Mouse (Mus musculus): ENCODE measurements around the gene Gorasp1. TPM values are rescaled to one million over a fixed set of nuclear protein-coding genes. Genes with fewer than 3 reads are reported as not detected.

Gene Gorasp1
- polyA plus RNA-seq, 1 experiment from 2014 or later, result 24.0 TPM

DNA sequence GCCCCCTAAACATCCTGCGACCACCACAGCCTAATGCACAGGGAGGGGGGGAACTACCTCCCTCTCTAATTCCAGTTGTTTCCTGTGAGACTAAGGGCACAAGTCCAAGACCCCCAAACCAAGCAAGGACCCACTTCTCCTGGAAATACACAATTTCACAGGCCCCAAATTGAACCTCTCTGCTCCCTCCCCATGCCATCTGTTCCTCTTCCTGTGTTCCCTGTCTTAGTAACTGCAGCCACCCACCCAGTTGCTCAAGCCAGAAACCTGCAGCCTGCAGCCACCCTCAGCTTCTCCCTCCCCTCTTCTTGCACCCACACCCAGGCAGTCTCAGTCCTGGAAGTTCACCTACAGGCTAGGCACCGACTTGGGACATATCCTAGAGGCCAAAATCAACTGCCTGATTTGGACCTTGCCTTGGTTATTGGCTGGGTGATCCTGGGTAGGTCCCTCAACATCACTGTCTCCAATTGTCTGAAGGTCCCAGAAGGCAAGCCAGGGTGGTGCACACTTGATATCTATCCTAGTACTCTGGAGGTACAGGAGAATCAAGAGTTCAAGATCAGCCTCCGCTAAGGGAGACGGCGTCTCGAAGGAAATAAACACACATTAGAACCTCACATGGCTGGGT, 41.6 kb upstream of the Gorasp1 start:
- no peak overlapping the region for H3K9ac ChIP-seq
- peaks cover 18% of the 10 kb centered on the region for H3K27me3 ChIP-seq
- H3K36me3 ChIP-seq, result no peaks in the 10 kb centered on the region
- 86% methylated on average over 6 of the region's 6 CpGs for WGBS
- H3K4me2 ChIP-seq (replicated peaks), result no peak overlapping the region
- ATAC-seq (ENCODE audit: low FRiP score), result no peak
- no peak overlapping the region for H3K27ac ChIP-seq
- peaks cover 58% of the 10 kb centered on the region for H3K4me1 ChIP-seq
- no peaks in the 10 kb centered on the region for H3K9me3 ChIP-seq (replicated peaks)
- H3K4me3 ChIP-seq, result no peak overlapping the region

DNA sequence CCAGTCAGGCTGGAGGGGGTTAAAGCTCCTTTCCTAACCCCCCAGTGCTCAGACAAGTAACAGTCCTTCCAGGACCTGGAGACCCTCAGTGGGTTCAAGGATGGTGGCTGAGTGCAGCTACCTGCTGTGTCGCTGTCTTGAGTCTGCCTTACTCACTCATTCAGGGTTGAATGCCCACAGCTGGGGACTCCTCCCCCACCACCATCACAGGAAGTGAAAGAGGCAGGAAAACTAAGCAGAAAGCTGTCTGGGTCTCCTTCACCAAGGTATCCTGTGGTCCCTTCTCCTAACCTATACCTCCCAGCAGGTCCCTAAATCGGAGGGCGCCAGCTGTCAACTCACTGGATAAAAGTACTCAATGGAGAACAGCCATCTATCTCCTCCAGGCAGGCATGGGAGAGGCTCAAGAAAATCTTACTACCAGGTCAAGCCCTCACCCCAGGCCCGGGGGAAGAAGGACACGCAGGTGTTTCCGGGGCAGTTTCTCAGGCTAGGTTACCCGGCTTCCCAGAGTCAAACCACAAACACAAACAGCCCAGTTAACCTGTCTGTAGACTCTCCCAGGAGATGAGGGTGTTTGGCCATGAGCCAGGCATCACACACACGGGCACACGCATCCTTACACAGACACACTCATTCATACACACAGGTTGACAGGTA, 40.9 kb upstream of the Gorasp1 start:
- WGBS, result 52% methylated on average over 9 of the region's 9 CpGs
- no peak overlapping the region for H3K4me3 ChIP-seq
- H3K4me2 ChIP-seq (replicated peaks), result no peak overlapping the region
- no peaks in the 10 kb centered on the region for H3K9me3 ChIP-seq (replicated peaks)
- H3K27ac ChIP-seq, result peak overlapping the region; percentile 12; the same call in 1 of the 2 replicates
- no peaks in the 10 kb centered on the region for H3K36me3 ChIP-seq
- ATAC-seq (ENCODE audit: low FRiP score), result no peak
- no peak overlapping the region for H3K9ac ChIP-seq
- peaks cover 14% of the 10 kb centered on the region for H3K27me3 ChIP-seq
- H3K4me1 ChIP-seq, result peaks cover 53% of the 10 kb centered on the region

DNA sequence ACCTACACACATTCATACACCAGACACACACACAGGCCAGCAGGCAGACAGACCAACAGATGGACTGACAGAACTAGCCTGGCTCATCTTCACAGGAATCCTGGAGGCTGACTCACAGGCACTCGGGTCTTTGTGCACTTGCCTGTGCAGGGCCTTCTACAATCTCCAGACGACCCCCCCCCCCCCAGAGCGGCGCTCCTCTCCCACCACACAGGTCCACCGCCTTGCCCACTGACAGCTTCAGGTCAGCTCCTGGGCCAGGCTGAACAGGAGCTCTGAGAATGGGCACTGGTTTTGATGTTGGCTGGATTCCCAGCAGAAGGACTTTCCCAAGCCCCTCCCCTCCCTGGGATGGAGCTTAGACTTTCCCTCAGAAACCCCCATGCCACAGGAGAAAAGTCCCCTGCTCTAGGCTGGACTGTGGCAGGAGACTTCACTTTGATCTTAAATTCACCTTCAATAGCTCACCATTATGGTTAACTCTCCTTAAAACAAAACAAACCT, 40.2 kb upstream of the Gorasp1 start:
- peaks cover 46% of the 10 kb centered on the region for H3K4me1 ChIP-seq
- 0 out of 2 replicates have a peak, but pooled peaks cover 2% of the 10 kb centered on the region for H3K36me3 ChIP-seq
- 46% methylated on average over 5 of the region's 5 CpGs for WGBS
- H3K27ac ChIP-seq, result 0 out of 2 replicates have a peak overlapping the region, but pooled peaks have one; percentile 12
- ATAC-seq (ENCODE audit: low FRiP score), result no peak
- no peak overlapping the region for H3K4me3 ChIP-seq
- H3K27me3 ChIP-seq, result 0 out of 2 replicates have a peak, but pooled peaks cover 8% of the 10 kb centered on the region
- no peak overlapping the region for H3K9ac ChIP-seq
- H3K9me3 ChIP-seq (replicated peaks), result no peaks in the 10 kb centered on the region
- no peak overlapping the region for H3K4me2 ChIP-seq (replicated peaks)

DNA sequence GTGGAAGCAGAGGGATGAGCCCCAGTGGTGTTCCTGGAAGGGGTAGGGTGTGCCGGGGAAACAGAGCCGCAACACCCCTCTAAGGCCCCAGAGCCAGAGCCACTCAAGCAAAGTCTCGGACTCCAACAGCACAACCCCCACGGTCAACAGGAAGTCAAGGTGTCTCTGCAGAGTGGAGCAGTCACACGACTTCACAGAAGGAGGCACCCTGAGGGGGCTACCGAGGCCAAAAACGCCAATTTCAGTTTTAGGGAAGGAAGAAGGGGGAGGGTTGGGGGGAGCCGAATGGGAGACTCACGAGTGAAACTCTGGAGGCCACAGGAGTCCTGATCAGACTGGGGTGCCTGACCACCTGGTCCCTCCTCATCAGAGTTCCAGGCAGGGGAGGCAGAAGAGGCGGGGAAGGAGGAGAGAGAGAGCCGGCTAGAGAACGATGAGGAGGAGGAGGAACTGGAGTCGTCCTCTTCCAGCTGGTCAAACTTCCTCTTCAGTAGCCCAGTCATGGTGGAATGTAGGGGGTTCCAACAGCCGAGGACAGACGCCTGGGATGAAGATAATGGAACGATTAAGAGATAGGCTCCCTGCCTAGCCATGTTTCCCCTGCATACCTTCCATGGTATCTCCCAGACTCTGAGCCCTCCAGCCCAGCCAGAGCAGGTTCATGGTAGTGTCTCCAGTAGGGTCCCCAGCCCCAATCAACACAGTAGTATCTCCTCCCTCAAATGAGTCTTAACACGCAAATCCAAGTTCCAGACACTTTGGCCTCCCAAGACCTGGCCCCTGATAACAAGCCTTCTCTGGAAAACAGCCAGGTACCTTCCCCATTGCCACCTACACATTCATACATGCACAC, 39.6 kb upstream of the Gorasp1 start:
- H3K36me3 ChIP-seq, result 0 out of 2 replicates have a peak, but pooled peaks cover 2% of the 10 kb centered on the region
- no peak overlapping the region for H3K4me3 ChIP-seq
- H3K9ac ChIP-seq, result no peak overlapping the region
- WGBS, result 57% methylated on average over 17 of the region's 17 CpGs
- ATAC-seq (ENCODE audit: low FRiP score), result no peak
- H3K9me3 ChIP-seq (replicated peaks), result no peaks in the 10 kb centered on the region
- 0 out of 2 replicates have a peak, but pooled peaks cover 2% of the 10 kb centered on the region for H3K27me3 ChIP-seq
- H3K27ac ChIP-seq, result no peak overlapping the region
- peaks cover 39% of the 10 kb centered on the region for H3K4me1 ChIP-seq
- H3K4me2 ChIP-seq (replicated peaks), result no peak overlapping the region

DNA sequence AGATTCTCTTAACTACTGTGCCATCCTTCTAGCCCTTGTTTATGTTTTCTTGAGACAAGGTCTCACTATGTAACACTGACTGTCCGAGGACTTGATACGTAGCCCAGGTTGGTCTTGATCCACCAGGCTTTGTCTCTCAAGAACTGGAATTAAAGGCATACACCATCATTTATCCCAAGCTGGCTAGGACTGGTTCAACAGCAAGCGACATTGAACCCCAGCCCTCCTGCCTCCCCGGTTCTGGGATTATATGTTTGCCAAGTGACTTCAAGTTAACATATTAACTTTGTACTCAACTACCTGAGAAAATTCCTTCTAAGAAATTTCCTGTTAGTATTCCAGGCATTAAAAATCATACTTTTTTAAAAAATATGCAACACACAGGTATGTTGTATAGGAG, 37.9 kb upstream of the Gorasp1 start:
- Histone ChIP-seq H3K4me2 (replicated peaks) (no peak overlapping the region), H3K9ac (no peak overlapping the region), H3K36me3 (0 out of 2 replicates have a peak, but pooled peaks cover 2% of the 10 kb centered on the region), H3K9me3 (replicated peaks) (no peaks in the 10 kb centered on the region), H3K4me3 (no peak overlapping the region), H3K4me1 (peaks cover 28% of the 10 kb centered on the region), H3K27me3 (0 out of 2 replicates have a peak, but pooled peaks cover 2% of the 10 kb centered on the region), H3K27ac (no peak overlapping the region)
- ATAC-seq (ENCODE audit: low FRiP score), result no peak
- WGBS, result 96% methylated on average over 4 of the region's 4 CpGs

DNA sequence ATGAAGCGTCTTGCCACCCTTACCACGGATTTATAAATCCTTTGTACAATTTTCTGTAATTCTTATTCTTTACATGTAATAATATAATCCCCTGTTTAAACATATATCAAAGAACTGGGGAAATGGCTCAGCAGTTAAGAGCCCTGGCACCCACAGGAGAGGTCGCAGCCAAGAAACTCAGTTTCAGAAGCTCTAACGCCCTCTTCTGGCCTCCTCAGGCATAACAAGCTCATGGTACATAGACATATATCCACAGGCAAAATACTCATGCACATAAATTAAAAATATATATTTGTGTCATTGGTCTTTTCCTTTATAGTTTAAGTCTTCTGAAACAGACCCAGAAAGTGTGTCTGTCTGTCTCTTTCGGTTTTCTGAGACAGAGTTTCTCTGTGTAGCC, 37.2 kb upstream of the Gorasp1 start:
- H3K9ac ChIP-seq, result no peak overlapping the region
- 79% methylated on average over 5 of the region's 5 CpGs for WGBS
- H3K4me1 ChIP-seq, result peaks cover 26% of the 10 kb centered on the region
- H3K27ac ChIP-seq, result no peak overlapping the region
- H3K4me3 ChIP-seq, result no peak overlapping the region
- H3K9me3 ChIP-seq (replicated peaks), result no peaks in the 10 kb centered on the region
- H3K4me2 ChIP-seq (replicated peaks), result no peak overlapping the region
- H3K36me3 ChIP-seq, result 0 out of 2 replicates have a peak, but pooled peaks cover 2% of the 10 kb centered on the region
- H3K27me3 ChIP-seq, result 0 out of 2 replicates have a peak, but pooled peaks cover 2% of the 10 kb centered on the region
- no peak for ATAC-seq (ENCODE audit: low FRiP score)

DNA sequence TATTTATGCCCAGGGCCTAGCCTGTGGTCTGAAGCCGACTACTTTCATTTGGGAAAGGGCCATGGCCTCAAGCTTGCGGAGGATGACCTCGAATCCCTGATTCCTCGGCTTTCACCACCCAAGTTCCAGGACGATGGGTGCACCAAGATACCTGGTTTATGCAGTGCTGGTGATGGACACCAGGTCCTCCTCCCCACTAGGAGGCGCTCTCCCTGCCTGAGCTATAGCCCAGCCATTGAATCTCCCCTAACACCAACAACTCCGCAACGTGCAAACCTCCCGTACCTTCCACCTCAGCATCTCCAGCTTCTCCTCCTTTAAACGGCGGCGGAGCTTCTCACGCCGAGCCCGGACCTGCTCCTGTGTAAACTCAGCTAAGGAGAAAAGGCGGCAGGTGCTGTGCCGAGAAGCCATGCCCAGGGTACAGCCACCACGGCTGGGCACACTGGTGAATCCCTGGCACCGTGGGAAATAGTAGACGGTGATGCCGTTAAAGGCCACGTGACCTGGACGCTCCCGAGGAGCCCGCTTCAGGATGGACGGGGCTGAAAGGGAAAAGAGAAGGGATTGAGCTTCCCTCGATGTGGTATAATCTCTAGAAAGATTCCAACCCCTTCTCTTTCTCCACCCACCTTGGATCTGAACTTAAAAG, 36.6 kb upstream of the Gorasp1 start:
- Histone ChIP-seq H3K27me3 (0 out of 2 replicates have a peak, but pooled peaks cover 2% of the 10 kb centered on the region), H3K36me3 (0 out of 2 replicates have a peak, but pooled peaks cover 2% of the 10 kb centered on the region), H3K27ac (no peak overlapping the region), H3K4me1 (peaks cover 26% of the 10 kb centered on the region), H3K4me2 (replicated peaks) (no peak overlapping the region), H3K9ac (no peak overlapping the region), H3K4me3 (no peak overlapping the region), H3K9me3 (replicated peaks) (no peaks in the 10 kb centered on the region)
- 89% methylated on average over 26 of the region's 27 CpGs for WGBS
- ATAC-seq (ENCODE audit: low FRiP score), result no peak

DNA sequence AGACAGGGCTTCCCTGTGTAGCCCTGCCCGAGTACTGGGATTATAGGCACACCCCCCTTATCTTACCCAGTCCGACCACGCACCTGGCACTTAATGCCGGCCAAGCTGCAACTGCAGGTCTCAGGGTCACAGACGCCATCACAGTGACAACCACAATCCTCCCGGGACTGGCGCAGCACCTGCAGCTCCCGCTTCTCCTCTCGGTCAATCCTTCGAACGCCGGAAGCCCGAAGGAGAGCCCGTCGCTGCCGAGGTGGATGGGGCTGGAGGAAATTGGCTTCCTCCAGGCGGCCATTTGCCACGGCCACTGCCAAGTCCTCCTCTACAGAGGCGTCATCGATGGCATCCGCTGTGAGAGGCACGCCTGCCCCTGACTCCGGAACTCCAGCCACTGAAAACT, 35.9 kb upstream of the Gorasp1 start:
- Histone ChIP-seq H3K4me1 (peaks cover 21% of the 10 kb centered on the region), H3K27me3 (no peaks in the 10 kb centered on the region), H3K36me3 (0 out of 2 replicates have a peak, but pooled peaks cover 2% of the 10 kb centered on the region), H3K4me3 (no peak overlapping the region), H3K9me3 (replicated peaks) (no peaks in the 10 kb centered on the region), H3K9ac (no peak overlapping the region), H3K27ac (no peak overlapping the region), H3K4me2 (replicated peaks) (no peak overlapping the region)
- ATAC-seq (ENCODE audit: low FRiP score), result no peak
- 95% methylated on average over 23 of the region's 23 CpGs for WGBS

DNA sequence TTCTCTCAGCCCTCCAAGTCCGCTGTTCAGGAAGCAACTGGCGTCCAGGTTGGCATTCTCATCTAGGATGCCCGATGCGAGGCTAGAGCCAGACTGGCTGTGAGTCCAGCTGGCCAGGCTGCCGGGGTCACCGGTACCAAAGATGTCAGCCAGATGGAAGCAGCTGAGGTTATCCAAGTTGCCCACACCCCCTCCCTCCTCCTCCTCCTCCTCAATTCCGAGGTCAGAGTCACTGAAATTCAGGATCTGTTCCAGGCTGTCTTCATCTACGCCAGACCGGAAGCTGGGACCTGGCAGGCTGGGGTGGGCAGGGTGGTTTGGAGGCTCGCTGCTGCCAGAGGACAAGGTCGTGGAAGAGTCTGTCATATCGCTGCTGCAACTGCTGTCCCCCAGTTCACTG, 35.2 kb upstream of the Gorasp1 start:
- Histone ChIP-seq H3K9ac (no peak overlapping the region), H3K27ac (no peak overlapping the region), H3K36me3 (0 out of 2 replicates have a peak, but pooled peaks cover 2% of the 10 kb centered on the region), H3K4me1 (peaks cover 14% of the 10 kb centered on the region), H3K27me3 (no peaks in the 10 kb centered on the region), H3K9me3 (replicated peaks) (no peaks in the 10 kb centered on the region), H3K4me3 (no peak overlapping the region), H3K4me2 (replicated peaks) (no peak overlapping the region)
- WGBS, result 94% methylated on average over 12 of the region's 12 CpGs
- no peak for ATAC-seq (ENCODE audit: low FRiP score)

DNA sequence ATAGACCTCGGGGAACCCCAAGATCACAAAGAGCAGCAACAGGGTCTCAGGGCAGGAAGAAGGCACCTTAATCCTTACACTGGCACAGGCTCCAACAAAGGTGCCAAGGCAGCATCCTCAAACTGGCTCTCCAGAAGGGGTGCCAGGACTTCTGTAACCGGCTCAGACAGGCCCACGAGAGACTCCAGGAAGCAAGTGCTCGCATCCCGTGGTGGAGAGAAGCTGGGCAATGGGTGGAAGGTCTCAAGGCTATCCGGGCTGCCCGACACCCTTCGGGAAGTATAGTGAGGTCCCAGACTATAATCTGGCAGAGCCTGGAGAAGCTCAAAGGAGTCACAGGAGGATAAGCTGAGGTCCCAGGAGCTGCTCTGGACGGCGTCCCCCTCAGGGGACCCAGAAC, 34.8 kb upstream of the Gorasp1 start:
- Histone ChIP-seq H3K4me1 (peaks cover 10% of the 10 kb centered on the region), H3K4me2 (replicated peaks) (no peak overlapping the region), H3K4me3 (no peak overlapping the region), H3K27me3 (no peaks in the 10 kb centered on the region), H3K9me3 (replicated peaks) (no peaks in the 10 kb centered on the region), H3K36me3 (0 out of 2 replicates have a peak, but pooled peaks cover 2% of the 10 kb centered on the region), H3K27ac (no peak overlapping the region), H3K9ac (no peak overlapping the region)
- no peak for ATAC-seq (ENCODE audit: low FRiP score)
- 93% methylated on average over 10 of the region's 10 CpGs for WGBS

DNA sequence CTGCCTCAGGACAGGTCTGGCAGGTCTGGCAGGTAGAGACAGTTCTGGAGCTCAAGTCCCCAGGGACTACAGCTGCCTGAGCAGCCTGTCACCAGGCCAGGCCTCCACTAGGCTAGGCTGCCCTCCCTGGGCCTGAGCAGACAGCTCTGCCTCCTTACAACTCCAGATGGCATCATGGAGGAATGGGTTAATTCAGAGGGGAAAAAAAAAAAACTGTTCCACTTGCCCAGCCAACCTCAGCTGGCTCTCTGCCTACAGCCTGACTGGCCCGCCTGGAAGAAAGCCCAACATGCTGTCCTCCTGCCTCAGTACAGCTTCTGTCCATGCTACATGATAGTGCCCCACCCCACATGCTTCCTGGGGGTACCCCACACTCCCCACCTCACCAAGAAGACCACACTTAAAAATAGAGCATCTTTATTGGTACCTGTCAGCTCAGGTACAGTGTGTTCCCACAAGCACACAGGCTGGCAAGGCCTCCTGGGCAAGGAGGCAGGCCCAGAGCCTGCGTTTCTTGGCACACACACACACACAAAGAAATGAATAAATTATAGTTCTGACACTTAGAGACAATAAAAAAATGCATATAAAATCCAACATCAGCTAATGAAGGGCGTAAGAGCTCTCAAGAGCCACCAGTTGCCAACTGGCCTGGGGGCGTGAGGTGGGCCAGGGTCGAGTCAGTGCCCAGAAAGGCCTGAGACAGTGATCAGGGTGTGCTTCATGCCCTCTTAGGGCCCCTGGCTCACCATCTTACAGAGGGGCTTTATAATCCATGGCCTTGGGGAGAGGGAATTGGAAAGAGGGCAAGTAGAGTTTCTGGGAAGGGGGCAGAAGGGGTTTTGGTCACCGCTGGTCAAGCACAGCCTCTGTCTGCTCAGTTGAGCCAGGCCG, 33.6 kb upstream of the Gorasp1 start:
- Histone ChIP-seq H3K27ac (no peak overlapping the region), H3K9ac (no peak overlapping the region), H3K9me3 (replicated peaks) (no peaks in the 10 kb centered on the region), H3K4me1 (peaks cover 6% of the 10 kb centered on the region; the same call in 1 of the 2 replicates), H3K4me2 (replicated peaks) (no peak overlapping the region), H3K36me3 (0 out of 2 replicates have a peak, but pooled peaks cover 2% of the 10 kb centered on the region), H3K27me3 (no peaks in the 10 kb centered on the region), H3K4me3 (no peak overlapping the region)
- 87% methylated on average over 7 of the region's 7 CpGs for WGBS
- ATAC-seq (ENCODE audit: low FRiP score), result 0 out of 2 replicates have a peak, but pooled peaks have one; percentile 38
